Mouse (Mus musculus): ENCODE measurements around the gene Zan. TPM values are rescaled to one million over a fixed set of nuclear protein-coding genes. Genes with fewer than 3 reads are reported as not detected.

Gene Zan
- polyA plus RNA-seq, 1 experiment from 2014 or later, result 0.14 TPM

DNA sequence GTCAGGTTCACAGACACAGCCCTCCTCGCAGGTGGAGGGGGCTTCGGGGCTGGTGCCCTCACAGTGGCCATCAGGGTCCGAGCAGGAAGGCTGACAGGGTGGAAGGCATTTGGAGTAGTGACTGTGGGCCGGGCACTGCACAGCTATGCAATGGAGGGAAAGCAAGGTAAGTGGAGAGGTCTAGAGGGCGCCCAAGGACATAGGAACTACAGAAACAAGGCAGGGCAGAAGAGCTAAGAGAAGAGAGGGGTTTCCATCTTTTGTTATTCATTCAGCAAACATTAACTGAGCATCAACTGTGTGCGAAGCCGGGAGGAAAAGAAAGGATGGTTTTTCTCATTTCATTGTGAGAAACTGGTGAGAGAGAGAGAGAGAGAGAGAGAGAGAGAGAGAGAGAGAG lies 82.4 kb downstream of the Zan start:
- Histone ChIP-seq H3K9ac (replicated peaks) (no peak overlapping the region), H3K9me3 (no peaks in the 10 kb centered on the region), H3K36me3 (no peaks in the 10 kb centered on the region), H3K4me2 (replicated peaks) (no peak overlapping the region), H3K27me3 (no peaks in the 10 kb centered on the region), H3K4me1 (no peaks in the 10 kb centered on the region), H3K27ac (replicated peaks) (no peak overlapping the region), H3K4me3 (no peak overlapping the region)
- no peak for ATAC-seq (replicated peaks)
- WGBS, result 47% methylated on average over 7 of the region's 7 CpGs

DNA sequence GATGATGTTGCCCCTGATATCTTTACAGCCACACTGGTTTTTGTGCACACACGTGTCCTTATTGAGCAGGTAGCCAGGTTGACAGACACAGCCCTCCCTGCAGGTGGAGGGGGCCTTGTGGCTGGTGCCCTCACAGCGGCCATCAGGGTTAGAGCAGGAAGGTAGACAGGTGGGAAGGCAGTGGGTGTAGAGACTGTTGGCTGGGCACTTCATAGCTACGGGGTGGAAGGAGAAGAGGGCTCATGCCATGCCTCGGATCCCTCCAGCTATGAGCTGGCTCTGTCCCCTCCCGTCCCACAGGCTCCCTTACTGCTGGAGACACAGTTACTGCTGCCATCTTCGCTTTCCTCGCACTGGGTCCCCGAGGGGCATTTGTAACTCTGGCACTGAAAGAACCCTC lies 85.2 kb downstream of the Zan start:
- H3K4me2 ChIP-seq (replicated peaks), result no peak overlapping the region
- no peaks in the 10 kb centered on the region for H3K4me1 ChIP-seq
- H3K27ac ChIP-seq (replicated peaks), result no peak overlapping the region
- H3K9me3 ChIP-seq, result no peaks in the 10 kb centered on the region
- no peaks in the 10 kb centered on the region for H3K27me3 ChIP-seq
- 88% methylated on average over 8 of the region's 8 CpGs for WGBS
- ATAC-seq (replicated peaks), result no peak
- H3K4me3 ChIP-seq, result no peak overlapping the region
- no peak overlapping the region for H3K9ac ChIP-seq (replicated peaks)
- H3K36me3 ChIP-seq, result no peaks in the 10 kb centered on the region

DNA sequence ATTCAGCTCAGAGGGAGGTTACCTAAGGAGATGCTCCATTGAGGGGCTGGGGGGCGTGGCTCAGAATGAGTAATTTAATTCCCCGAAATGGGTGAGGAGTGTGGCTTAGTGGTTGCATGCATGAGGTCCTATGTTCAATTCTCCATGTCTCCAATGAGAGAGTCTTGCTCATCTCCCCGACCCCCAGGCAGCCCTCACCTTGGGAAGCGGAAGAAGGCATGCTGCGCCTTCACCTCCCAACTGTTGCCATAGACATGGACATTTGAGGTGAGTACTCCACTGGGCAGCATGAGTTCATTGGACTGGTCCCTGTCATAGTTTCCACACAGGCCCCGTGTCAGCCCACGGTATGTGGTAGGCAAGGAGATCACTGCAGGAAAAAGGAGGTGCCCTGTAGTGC lies 90.2 kb downstream of the Zan start:
- no peaks in the 10 kb centered on the region for H3K4me1 ChIP-seq
- H3K27ac ChIP-seq (replicated peaks), result no peak overlapping the region
- no peak overlapping the region for H3K4me2 ChIP-seq (replicated peaks)
- no peak overlapping the region for H3K4me3 ChIP-seq
- no peaks in the 10 kb centered on the region for H3K27me3 ChIP-seq
- no peaks in the 10 kb centered on the region for H3K9me3 ChIP-seq
- 86% methylated on average over 7 of the region's 7 CpGs for WGBS
- no peak overlapping the region for H3K9ac ChIP-seq (replicated peaks)
- H3K36me3 ChIP-seq, result no peaks in the 10 kb centered on the region
- no peak for ATAC-seq (replicated peaks)

DNA sequence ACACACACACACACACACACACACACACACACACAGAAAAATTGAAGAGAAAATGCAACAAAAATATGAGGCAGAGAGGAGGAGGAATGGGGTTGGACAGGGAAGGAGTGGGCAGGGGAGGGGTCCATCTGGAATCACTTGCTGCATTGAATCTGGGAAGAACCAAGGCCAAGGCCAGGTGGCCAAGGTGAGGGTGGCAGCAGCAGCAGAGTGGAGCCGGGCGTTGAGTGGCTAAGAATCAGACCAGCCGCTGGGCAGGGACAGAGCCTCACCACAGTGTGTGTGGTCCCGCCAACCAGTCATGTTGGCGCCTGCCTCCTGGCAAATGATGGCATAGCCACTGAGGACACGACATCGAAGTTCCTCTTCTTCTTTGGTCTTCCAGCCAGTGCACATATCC lies 93.4 kb downstream of the Zan start:
- WGBS, result 79% methylated on average over 7 of the region's 7 CpGs
- H3K9me3 ChIP-seq, result no peaks in the 10 kb centered on the region

DNA sequence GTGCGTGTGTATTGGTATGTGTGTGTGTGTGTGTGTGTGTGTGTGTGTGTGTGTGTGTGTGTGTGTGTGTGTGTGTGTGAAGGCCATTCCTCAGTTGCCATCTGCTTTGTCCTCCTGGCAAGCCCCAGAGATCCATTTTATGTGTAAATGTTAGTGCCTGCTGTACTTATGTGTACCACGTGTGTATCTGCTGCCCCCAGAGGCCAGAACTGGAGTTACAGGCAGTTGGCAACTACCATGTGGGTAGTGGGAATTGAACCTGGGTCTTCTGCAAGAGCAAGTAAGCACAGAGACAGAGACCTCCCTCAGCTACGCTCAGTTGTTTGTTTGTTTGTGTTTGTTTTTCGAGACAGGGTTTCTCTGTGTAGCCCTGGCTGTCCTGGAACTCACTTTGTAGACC lies 95.7 kb downstream of the Zan start:
- 61% methylated on average over 4 of the region's 4 CpGs for WGBS
- no peak overlapping the region for H3K27ac ChIP-seq (replicated peaks)

More for the DNA sequence above, 93.4 kb downstream of the Zan start:
- Histone ChIP-seq H3K27ac (replicated peaks) (no peak overlapping the region), H3K9ac (replicated peaks) (no peak overlapping the region), H3K27me3 (no peaks in the 10 kb centered on the region), H3K4me1 (no peaks in the 10 kb centered on the region), H3K4me3 (no peak overlapping the region), H3K4me2 (replicated peaks) (no peak overlapping the region), H3K36me3 (no peaks in the 10 kb centered on the region)
- ATAC-seq (replicated peaks), result no peak

DNA sequence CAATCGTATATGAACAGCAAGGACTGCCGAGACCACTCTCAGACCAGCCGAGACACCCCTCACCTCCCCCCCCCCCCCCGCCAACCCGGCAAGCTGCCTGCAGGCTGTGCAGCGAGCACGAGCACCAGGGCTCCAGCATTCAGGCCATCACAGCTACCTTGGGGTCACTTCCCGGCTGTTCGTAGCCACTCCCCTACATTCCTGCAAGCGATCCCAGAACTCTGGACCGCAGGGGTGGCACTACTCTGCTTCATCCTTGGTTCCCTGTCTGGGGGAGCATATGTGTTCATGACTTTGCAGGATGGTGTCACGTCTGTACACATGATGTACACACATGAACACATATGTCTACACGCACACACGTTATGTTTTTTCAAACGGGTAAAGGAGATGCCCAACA lies 99.3 kb downstream of the Zan start:
- 0 out of 2 replicates have a peak, but pooled peaks cover 3% of the 10 kb centered on the region for H3K36me3 ChIP-seq
- no peaks in the 10 kb centered on the region for H3K4me1 ChIP-seq
- WGBS, result 32% methylated on average over 11 of the region's 15 CpGs
- H3K27me3 ChIP-seq, result no peaks in the 10 kb centered on the region
- no peak for ATAC-seq (replicated peaks)
- no peaks in the 10 kb centered on the region for H3K9me3 ChIP-seq
- H3K27ac ChIP-seq (replicated peaks), result no peak overlapping the region
- H3K4me2 ChIP-seq (replicated peaks), result no peak overlapping the region
- H3K4me3 ChIP-seq, result no peak overlapping the region
- no peak overlapping the region for H3K9ac ChIP-seq (replicated peaks)

More for the DNA sequence above, 95.7 kb downstream of the Zan start:
- Histone ChIP-seq H3K9ac (replicated peaks) (no peak overlapping the region), H3K36me3 (no peaks in the 10 kb centered on the region), H3K9me3 (no peaks in the 10 kb centered on the region), H3K4me1 (no peaks in the 10 kb centered on the region), H3K4me2 (replicated peaks) (no peak overlapping the region), H3K4me3 (no peak overlapping the region), H3K27me3 (no peaks in the 10 kb centered on the region)
- no peak for ATAC-seq (replicated peaks)

DNA sequence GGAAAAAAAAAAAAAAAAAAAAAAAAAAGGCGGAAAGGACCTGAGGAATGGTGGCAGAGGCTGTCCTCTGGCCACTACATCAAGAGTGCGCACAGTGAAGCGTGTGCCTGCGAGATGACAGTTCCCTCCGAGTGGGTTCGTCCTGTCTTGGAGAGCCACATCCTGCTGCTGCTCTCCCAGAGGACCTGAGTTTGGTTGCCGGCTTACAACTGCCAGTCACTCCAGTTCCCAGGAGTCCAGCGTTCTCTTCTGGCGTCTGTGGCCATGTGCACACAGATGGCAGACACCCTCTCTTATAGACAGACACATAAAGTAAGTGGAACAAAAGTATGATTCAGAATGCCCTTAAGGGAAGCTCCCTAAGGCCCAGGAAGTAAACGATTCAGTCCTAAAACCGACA lies 99.7 kb downstream of the Zan start:
- Histone ChIP-seq H3K27ac (replicated peaks) (no peak overlapping the region), H3K9me3 (no peaks in the 10 kb centered on the region), H3K4me1 (no peaks in the 10 kb centered on the region), H3K4me2 (replicated peaks) (no peak overlapping the region), H3K4me3 (no peak overlapping the region), H3K9ac (replicated peaks) (no peak overlapping the region), H3K36me3 (0 out of 2 replicates have a peak, but pooled peaks cover 4% of the 10 kb centered on the region), H3K27me3 (no peaks in the 10 kb centered on the region)
- no peak for ATAC-seq (replicated peaks)
- 52% methylated on average over 11 of the region's 11 CpGs for WGBS

DNA sequence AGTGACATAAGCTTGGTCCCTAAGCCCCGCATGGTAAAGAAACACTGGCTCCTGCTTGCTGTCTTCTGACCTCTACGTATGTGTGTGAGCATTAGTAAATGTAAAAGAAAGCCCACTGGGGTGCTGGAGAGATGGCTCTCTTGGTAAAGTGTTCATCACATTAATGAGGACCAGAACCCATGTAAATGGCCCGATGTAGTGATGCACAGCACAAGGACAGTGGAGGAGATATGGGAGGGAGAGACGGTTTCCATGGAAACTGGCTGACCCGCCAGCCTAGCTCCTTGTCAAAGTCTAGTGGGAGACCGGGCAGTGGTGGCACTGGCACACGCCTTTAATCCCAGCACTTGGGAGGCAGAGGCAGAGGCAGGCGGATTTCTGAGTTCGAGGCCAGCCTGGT lies 100.1 kb downstream of the Zan start:
- 47% methylated on average over 9 of the region's 9 CpGs for WGBS
- Histone ChIP-seq H3K27ac (replicated peaks) (no peak overlapping the region), H3K9me3 (no peaks in the 10 kb centered on the region), H3K36me3 (peaks cover 8% of the 10 kb centered on the region; the same call in 1 of the 2 replicates), H3K9ac (replicated peaks) (no peak overlapping the region), H3K4me2 (replicated peaks) (no peak overlapping the region), H3K27me3 (no peaks in the 10 kb centered on the region), H3K4me1 (no peaks in the 10 kb centered on the region), H3K4me3 (no peak overlapping the region)
- ATAC-seq (replicated peaks), result no peak

DNA sequence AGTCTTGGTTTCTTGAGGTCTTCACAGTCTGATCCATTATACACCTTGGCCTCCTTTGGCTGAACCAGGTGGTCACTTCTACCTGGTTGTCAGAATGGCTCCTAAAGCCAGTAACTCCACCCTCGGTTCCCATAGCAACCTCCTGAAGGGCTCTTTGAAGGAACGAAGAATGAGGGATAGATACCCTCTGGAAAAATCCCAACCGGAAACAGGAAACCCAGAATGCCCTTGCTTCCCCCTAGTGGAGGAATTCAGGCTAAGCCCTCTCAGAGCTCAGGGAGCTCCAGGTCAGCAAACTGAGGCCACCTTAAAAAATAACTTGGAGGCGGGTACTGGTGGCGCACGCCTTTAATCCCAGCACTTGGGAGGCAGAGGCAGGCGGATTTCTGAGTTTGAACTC lies 100.7 kb downstream of the Zan start:
- Histone ChIP-seq H3K4me2 (replicated peaks) (no peak overlapping the region), H3K36me3 (peaks cover 12% of the 10 kb centered on the region; the same call in 1 of the 2 replicates), H3K9ac (replicated peaks) (no peak overlapping the region), H3K27ac (replicated peaks) (no peak overlapping the region), H3K4me1 (no peaks in the 10 kb centered on the region), H3K4me3 (no peak overlapping the region), H3K9me3 (no peaks in the 10 kb centered on the region), H3K27me3 (no peaks in the 10 kb centered on the region)
- no peak for ATAC-seq (replicated peaks)
- 47% methylated on average over 7 of the region's 7 CpGs for whole genome bisulfite sequencing

DNA sequence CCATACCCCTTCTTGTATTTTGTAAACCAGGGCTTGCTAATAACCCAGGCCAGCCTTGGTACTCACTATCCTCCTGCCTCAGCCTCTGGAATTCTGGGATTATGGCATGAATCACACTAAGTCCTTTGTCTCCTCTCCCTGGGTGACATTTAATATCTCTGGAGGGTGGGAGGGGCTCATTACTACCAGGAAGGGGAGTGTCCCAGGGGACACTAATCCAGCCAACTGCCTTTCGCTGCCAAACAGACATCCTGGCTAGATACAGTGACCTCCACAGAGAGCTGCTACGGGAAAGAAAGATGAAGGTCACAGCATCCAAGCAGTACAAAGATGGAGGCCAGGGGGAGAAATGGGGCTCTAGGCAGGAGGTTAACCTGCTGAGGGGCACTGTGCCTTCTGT lies 101.2 kb downstream of the Zan start:
- H3K9me3 ChIP-seq, result no peaks in the 10 kb centered on the region
- no peaks in the 10 kb centered on the region for H3K4me1 ChIP-seq
- H3K4me3 ChIP-seq, result no peak overlapping the region
- no peak for ATAC-seq (replicated peaks)
- H3K27me3 ChIP-seq, result no peaks in the 10 kb centered on the region
- H3K4me2 ChIP-seq (replicated peaks), result no peak overlapping the region
- H3K9ac ChIP-seq (replicated peaks), result no peak overlapping the region
- peaks cover 17% of the 10 kb centered on the region for H3K36me3 ChIP-seq
- 55% methylated on average over 2 of the region's 2 CpGs for WGBS
- H3K27ac ChIP-seq (replicated peaks), result no peak overlapping the region

DNA sequence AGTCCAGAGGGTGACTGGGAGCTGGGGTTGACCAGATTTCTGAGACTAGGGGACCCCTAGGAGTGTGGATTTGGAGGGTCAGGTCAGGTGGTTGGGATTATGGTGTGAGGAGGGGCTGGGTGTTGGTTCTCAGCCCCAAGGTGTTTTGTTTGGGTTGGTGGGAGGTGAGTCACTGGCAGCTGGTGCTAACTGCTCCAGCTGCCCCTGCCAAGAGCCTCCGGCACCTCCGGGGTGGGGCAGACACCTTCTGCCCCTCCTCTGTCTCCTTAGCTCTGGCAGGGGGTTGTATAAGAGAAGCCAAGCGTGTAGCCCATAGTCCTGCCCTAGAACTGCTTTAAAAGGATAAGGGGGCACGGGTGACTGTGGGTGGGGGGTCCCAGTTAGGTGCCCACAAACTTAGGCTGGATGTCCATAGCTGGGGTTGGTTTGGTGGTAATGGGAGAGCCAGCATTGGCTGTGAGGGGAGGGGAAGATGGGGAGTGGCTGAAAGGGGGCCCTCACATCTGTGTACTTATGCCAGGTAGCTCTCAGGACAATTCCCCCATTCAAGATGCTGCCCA lies 102.3 kb downstream of the Zan start:
- no peaks in the 10 kb centered on the region for H3K9me3 ChIP-seq
- no peaks in the 10 kb centered on the region for H3K4me1 ChIP-seq
- no peaks in the 10 kb centered on the region for H3K27me3 ChIP-seq
- H3K9ac ChIP-seq (replicated peaks), result no peak overlapping the region
- ATAC-seq (replicated peaks), result no peak
- no peak overlapping the region for H3K4me3 ChIP-seq
- 87% methylated on average over 4 of the region's 4 CpGs for WGBS
- H3K36me3 ChIP-seq, result peaks cover 19% of the 10 kb centered on the region
- H3K4me2 ChIP-seq (replicated peaks), result no peak overlapping the region
- no peak overlapping the region for H3K27ac ChIP-seq (replicated peaks)

DNA sequence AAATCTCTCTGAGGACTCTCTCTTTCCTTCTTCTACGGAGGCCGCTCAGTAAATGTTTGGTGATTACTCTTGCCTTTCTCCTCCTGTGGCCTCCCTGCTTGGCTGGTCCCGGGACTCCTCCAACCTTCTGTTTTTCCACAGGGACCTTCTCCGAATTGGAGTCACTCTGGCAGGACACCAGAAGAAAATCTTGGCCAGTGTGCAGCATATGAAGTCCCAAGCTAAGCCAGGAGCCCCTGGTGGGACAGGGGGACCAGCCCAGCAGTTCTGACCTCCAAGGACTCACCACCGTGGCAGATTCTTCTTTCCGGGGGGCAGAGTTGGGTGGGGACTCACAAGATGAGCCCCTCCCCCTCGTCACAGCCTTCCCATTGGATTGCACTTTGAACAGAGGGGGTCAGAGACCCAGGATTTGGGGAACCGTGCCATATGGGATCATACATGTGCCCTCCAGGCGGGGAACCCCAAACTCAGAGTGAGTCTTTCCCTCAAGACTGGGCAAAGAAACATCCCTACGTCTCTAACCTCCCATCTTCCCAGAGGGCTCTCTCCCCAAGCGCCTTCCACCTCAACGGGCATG lies 103.4 kb downstream of the Zan start:
- no peak for ATAC-seq (replicated peaks)
- peaks cover 24% of the 10 kb centered on the region for H3K36me3 ChIP-seq
- no peaks in the 10 kb centered on the region for H3K4me1 ChIP-seq
- H3K4me3 ChIP-seq, result no peak overlapping the region
- WGBS, result 85% methylated on average over 12 of the region's 12 CpGs
- no peak overlapping the region for H3K4me2 ChIP-seq (replicated peaks)
- H3K9ac ChIP-seq (replicated peaks), result no peak overlapping the region
- H3K27me3 ChIP-seq, result no peaks in the 10 kb centered on the region
- no peaks in the 10 kb centered on the region for H3K9me3 ChIP-seq
- no peak overlapping the region for H3K27ac ChIP-seq (replicated peaks)

DNA sequence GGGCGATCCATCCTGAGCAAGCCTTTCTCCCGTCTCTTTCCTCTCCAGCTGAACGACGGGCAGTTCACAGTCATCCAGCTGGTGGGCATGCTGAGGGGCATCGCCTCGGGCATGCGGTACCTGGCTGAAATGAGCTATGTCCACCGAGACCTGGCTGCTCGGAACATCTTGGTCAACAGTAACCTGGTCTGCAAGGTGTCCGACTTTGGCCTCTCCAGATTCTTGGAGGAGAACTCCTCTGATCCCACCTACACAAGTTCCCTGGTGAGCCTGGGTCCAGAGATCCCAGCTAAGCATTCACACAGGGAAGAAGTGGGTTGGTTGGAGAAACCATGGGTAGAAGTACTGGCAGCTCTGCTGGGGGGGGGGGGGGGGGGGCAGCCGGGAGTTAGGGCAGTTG lies 107.2 kb downstream of the Zan start:
- 93% methylated on average over 11 of the region's 11 CpGs for WGBS
- Histone ChIP-seq H3K4me3 (no peak overlapping the region), H3K4me2 (replicated peaks) (no peak overlapping the region), H3K9ac (replicated peaks) (no peak overlapping the region), H3K27ac (replicated peaks) (no peak overlapping the region), H3K4me1 (no peaks in the 10 kb centered on the region), H3K27me3 (no peaks in the 10 kb centered on the region), H3K36me3 (peaks cover 54% of the 10 kb centered on the region), H3K9me3 (no peaks in the 10 kb centered on the region)
- no peak for ATAC-seq (replicated peaks)

All from forebrain, embryonic 15.5 days (tissue).